Mouse (Mus musculus) ES-Bruce4 (cell line): ENCODE data around the gene Ces1c.

Source experiments
- CTCF ChIP-seq: IDR thresholded peaks from one replicate; pipeline ENCODE4 v1.8.1; 2011; ENCODE audit warnings: low read depth, low read length
- EP300 ChIP-seq: IDR thresholded peaks from 2 replicates; pipeline ENCODE4 v1.6.1; 2011; ENCODE audit warnings: low read depth, low read length; ENCODE audit not compliant: insufficient read depth
- POLR2A ChIP-seq: IDR thresholded peaks from one replicate; pipeline ENCODE4 v1.8.1; 2011; ENCODE audit warnings: low read length; ENCODE audit not compliant: insufficient read depth

DNA sequence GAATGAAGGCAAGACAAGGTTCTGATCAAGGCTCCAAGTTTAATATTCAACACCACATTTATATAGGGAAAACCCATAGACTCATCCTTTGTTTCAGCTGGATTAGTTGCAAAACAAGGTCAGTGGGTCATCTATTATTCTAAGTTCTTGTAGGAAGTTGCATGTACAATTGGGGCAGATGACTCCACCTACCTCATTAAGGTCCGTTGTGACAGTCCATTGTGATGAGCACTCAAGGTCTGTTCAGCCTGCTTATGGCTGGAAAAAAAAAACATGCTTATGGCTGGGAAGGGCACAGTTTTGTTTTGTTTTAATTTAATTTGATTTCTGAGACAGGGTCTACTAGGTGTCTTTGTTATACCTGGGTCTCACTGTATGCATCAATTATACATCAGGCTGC lies 39.8 kb downstream of the Ces1c start:
- TF ChIP-seq CTCF (no peak), POLR2A (no peak), EP300 (no peak)
